Mouse (Mus musculus): Measurements from ENCODE around the gene Bcl11a.

GRCm38 (mm10) chr11:24146034-24146433 is 68.2 kb downstream of the Bcl11a start:
- TF ChIP-seq CTCF (conservative IDR thresholded peaks at IDR 0.05; ENCODE audit: insufficient read depth, insufficient read length, low read depth, low read length) (no peak), POLR2A (IDR thresholded peaks at IDR 0.05; ENCODE audit: low read depth, low read length) (no peak)

Data from kidney, adult 2 months (tissue).